Comparison of ENCODE assay signal across 9 mouse cellular contexts in genomic region chr15:97672211-97672765, GRCm38 (mm10). TPM values are rescaled to one million over a fixed set of nuclear protein-coding genes. Genes with fewer than 3 reads are reported as not detected.
A peak's percentile ranks its signal among the peaks of the same experiment; 100 is the strongest.
DNase-seq lines count a peak whose midpoint lies in the region; TF ChIP-seq lines count a peak whose summit lies in the region.
"Had no signal": no experiment of that assay in that cellular context is flagged by ENCODE, and none has a peak within 500 bp of the region (broad histone marks: within the 10 kb centered on the region; RNA-seq: fewer than 3 reads in every experiment).

No protein-coding gene starts in this region.

- no peaks in the 10 kb centered on the region for H3K27me3 ChIP-seq in thymus, adult 2 months (ENCODE audit: control insufficient read depth, insufficient read depth, low read length)
- H3K27me3 ChIP-seq: limb, embryonic 15.5 days had no signal

- 95% methylated on average over 9 of the region's 9 CpGs for WGBS in thymus, adult 2 months

- TF ChIP-seq POLR2A in thymus, adult 2 months (IDR thresholded peaks at IDR 0.05; ENCODE audit: control insufficient read depth, extremely low read depth, insufficient read depth, low read length, poor library complexity), result no peak

- H3K4me1 ChIP-seq in thymus, adult 2 months (replicated peaks; ENCODE audit: control insufficient read depth, insufficient read depth, low read length), result no peaks in the 10 kb centered on the region
- H3K4me1 ChIP-seq: limb, embryonic 15.5 days had no signal

- no peak overlapping the region for H3K4me3 ChIP-seq in thymus, adult 2 months (ENCODE audit: control insufficient read depth, insufficient read depth, low read length)
- H3K4me3 ChIP-seq: limb, embryonic 15.5 days had no signal

- DNase-seq in adipocyte (ENCODE audit: low spot score), result peak; percentile 37
- peak; percentile 57 for DNase-seq in cerebellum, adult 11 months
- DNase-seq in frontal cortex, postnatal 25 days (ENCODE audit: low spot score in 2 of 2), result peak; percentile 43 to 46
- DNase-seq in left cerebral cortex, adult 8-10 months (ENCODE audit: low spot score in 2 of 2), result peak; percentile 46 to 78
- peak; percentile 68 for DNase-seq in right cerebral cortex, postnatal 25 days
- no peak for DNase-seq in thymus, postnatal 10 days (ENCODE audit: low spot score in 2 of 2)
- no peak for DNase-seq in thymus, adult 2 months
- no peak for DNase-seq in kidney, postnatal 14 days

- TF ChIP-seq CTCF in thymus, adult 2 months (IDR thresholded peaks at IDR 0.05; ENCODE audit: borderline replicate concordance, control insufficient read depth, extremely low read depth, insufficient read depth, low read length, poor library complexity), result no peak

- no peak overlapping the region for H3K27ac ChIP-seq in thymus, adult 2 months (ENCODE audit: control insufficient read depth, insufficient read depth, low read length)
- H3K27ac ChIP-seq: limb, embryonic 15.5 days had no signal

- peaks cover 17% of the 10 kb centered on the region for H3K36me3 ChIP-seq in thymus, adult 2 months (ENCODE audit: control insufficient read depth, insufficient read depth, low read length)

RNA-seq across cellular contexts. Expression of gene Rpap3, which starts 33.3 kb away (rescaled TPM):
- total RNA-seq in left cerebral cortex, adult 8-10 months (2022), result 10 to 100 TPM; 29.6 to 32.8 (median 31.6) TPM
- 5.6 and 6.0 TPM in 2 replicates for polyA plus RNA-seq in thymus, adult 2 months (2012; rRNA removed)

RNA-seq across cellular contexts. Expression of gene Endou, which starts 58.9 kb away (rescaled TPM):
- total RNA-seq in left cerebral cortex, adult 8-10 months (2022), result 1 to 10 TPM in 3 of 4 experiments, under 1 TPM in 1; 0.94 to 5.3 (median 3.3) TPM
- 276 and 294 TPM in 2 replicates for polyA plus RNA-seq in thymus, adult 2 months (2012; rRNA removed)

Comparison
In these comparisons a context has a peak if more than half of its experiments do, and no peak if none do; other contexts are left out.
1. DNase-seq: peak in adipocyte (single experiment), cerebellum, adult 11 months (single experiment), frontal cortex, postnatal 25 days (2 of 2), left cerebral cortex, adult 8-10 months (2 of 2) and right cerebral cortex, postnatal 25 days (single experiment); none in thymus, postnatal 10 days (0 of 2), thymus, adult 2 months (single experiment) and kidney, postnatal 14 days (single experiment).